Mouse (Mus musculus): Measurements from ENCODE around the gene Arhgef5.

DNA sequence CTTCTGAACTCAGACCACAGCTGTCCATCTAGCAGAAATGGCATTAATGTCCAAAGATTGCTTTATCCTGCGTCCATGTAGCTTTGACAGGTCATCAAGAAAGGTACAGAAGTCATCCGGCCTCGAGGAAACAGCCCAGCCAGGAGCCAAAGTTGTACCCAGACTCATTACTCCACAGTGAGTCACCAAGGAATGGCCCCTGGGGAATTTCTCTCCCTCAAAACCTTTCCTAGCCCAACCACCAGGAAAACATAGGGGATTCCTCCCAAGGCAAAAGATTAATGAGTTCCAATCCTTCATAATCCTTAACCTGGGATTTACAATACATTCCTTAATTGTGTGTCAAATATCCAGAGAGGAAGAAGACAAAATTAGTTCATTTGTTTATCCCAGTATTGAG, 18.0 kb upstream of the Arhgef5 start:
- no peak for TF ChIP-seq CTCF (IDR thresholded peaks at IDR 0.05)
- TF ChIP-seq EP300 (IDR thresholded peaks at IDR 0.05) = no peak
